Mouse (Mus musculus): ENCODE data around the gene Ppm1m. TPM values are rescaled to one million over a fixed set of nuclear protein-coding genes. Genes with fewer than 3 reads are reported as not detected.

Ppm1m gene
- polyA plus RNA-seq, 1 experiment from 2014 or later = 12.1 TPM

- no peak overlapping the region for H3K27ac ChIP-seq
- no peak for DNase-seq
- H3K9ac ChIP-seq = no peak overlapping the region
- no peaks in the 10 kb centered on the region for H3K9me3 ChIP-seq (replicated peaks)
- no peak overlapping the region for H3K4me2 ChIP-seq
- peaks cover 99% of the 10 kb centered on the region for H3K36me3 ChIP-seq
- ATAC-seq (ENCODE audit: low read depth) = no peak
- H3K4me1 ChIP-seq (replicated peaks) = no peaks in the 10 kb centered on the region
- 89% methylated on average over 5 of the region's 5 CpGs for WGBS (ENCODE audit: insufficient replicate concordance)
- no peak overlapping the region for H3K4me3 ChIP-seq (replicated peaks)
- no peaks in the 10 kb centered on the region for H3K27me3 ChIP-seq
Measured at GRCm38 (mm10) chr9:106183996-106184395, 15.6 kb downstream of the Ppm1m start.

GRCm38 (mm10) chr9:106182146-106182545 is 17.4 kb downstream of the Ppm1m start:
- 88% methylated on average over 4 of the region's 4 CpGs for WGBS (ENCODE audit: insufficient replicate concordance)

GRCm38 (mm10) chr9:106179964-106180363 is 19.6 kb downstream of the Ppm1m start:
- Histone ChIP-seq H3K9ac (no peak overlapping the region), H3K36me3 (peaks cover 93% of the 10 kb centered on the region), H3K27me3 (no peaks in the 10 kb centered on the region), H3K4me1 (replicated peaks) (peaks cover 9% of the 10 kb centered on the region), H3K4me2 (no peak overlapping the region), H3K4me3 (replicated peaks) (no peak overlapping the region), H3K27ac (no peak overlapping the region), H3K9me3 (replicated peaks) (no peaks in the 10 kb centered on the region)
- 77% methylated on average over 3 of the region's 3 CpGs for WGBS (ENCODE audit: insufficient replicate concordance)
- ATAC-seq (ENCODE audit: low read depth) (no peak), DNase-seq (no peak)

More at GRCm38 (mm10) chr9:106182146-106182545, 17.4 kb downstream of the Ppm1m start:
- no peak overlapping the region for H3K27ac ChIP-seq
- no peaks in the 10 kb centered on the region for H3K4me1 ChIP-seq (replicated peaks)
- H3K36me3 ChIP-seq = peaks cover 99% of the 10 kb centered on the region
- H3K4me3 ChIP-seq (replicated peaks) = no peak overlapping the region
- H3K9me3 ChIP-seq (replicated peaks) = no peaks in the 10 kb centered on the region
- H3K4me2 ChIP-seq = no peak overlapping the region
- H3K9ac ChIP-seq = no peak overlapping the region
- DNase-seq = no peak
- H3K27me3 ChIP-seq = no peaks in the 10 kb centered on the region
- no peak for ATAC-seq (ENCODE audit: low read depth)

GRCm38 (mm10) chr9:106179454-106179853 is 20.1 kb downstream of the Ppm1m start:
- no peaks in the 10 kb centered on the region for H3K9me3 ChIP-seq (replicated peaks)
- peaks cover 88% of the 10 kb centered on the region for H3K36me3 ChIP-seq
- no peak overlapping the region for H3K9ac ChIP-seq
- H3K4me2 ChIP-seq = no peak overlapping the region
- ATAC-seq (ENCODE audit: low read depth) (no peak), DNase-seq (no peak)
- peaks cover 14% of the 10 kb centered on the region for H3K4me1 ChIP-seq (replicated peaks)
- WGBS (ENCODE audit: insufficient replicate concordance) = 80% methylated on average over 2 of the region's 2 CpGs
- H3K27me3 ChIP-seq = no peaks in the 10 kb centered on the region
- no peak overlapping the region for H3K27ac ChIP-seq
- H3K4me3 ChIP-seq (replicated peaks) = no peak overlapping the region

GRCm38 (mm10) chr9:106177799-106178198 is 21.7 kb downstream of the Ppm1m start:
- WGBS (ENCODE audit: insufficient replicate concordance) = 87% methylated on average over 6 of the region's 6 CpGs
- Histone ChIP-seq H3K4me1 (replicated peaks) (peaks cover 30% of the 10 kb centered on the region), H3K27me3 (no peaks in the 10 kb centered on the region), H3K4me2 (no peak overlapping the region), H3K9ac (no peak overlapping the region), H3K9me3 (replicated peaks) (no peaks in the 10 kb centered on the region), H3K27ac (no peak overlapping the region), H3K36me3 (peaks cover 77% of the 10 kb centered on the region), H3K4me3 (replicated peaks) (no peak overlapping the region)
- DNase-seq = no peak
- ATAC-seq (ENCODE audit: low read depth) = no peak

GRCm38 (mm10) chr9:106176769-106177168 is 22.8 kb downstream of the Ppm1m start:
- Histone ChIP-seq H3K9me3 (replicated peaks) (no peaks in the 10 kb centered on the region), H3K9ac (no peak overlapping the region), H3K4me1 (replicated peaks) (peaks cover 38% of the 10 kb centered on the region), H3K4me2 (no peak overlapping the region), H3K4me3 (replicated peaks) (no peak overlapping the region), H3K36me3 (peaks cover 67% of the 10 kb centered on the region), H3K27me3 (no peaks in the 10 kb centered on the region), H3K27ac (no peak overlapping the region)
- no peak for DNase-seq
- no peak for ATAC-seq (ENCODE audit: low read depth)
- WGBS (ENCODE audit: insufficient replicate concordance) = 86% methylated on average over 5 of the region's 5 CpGs

GRCm38 (mm10) chr9:106175552-106176200 is 23.9 kb downstream of the Ppm1m start:
- Histone ChIP-seq H3K4me2 (no peak overlapping the region), H3K27me3 (no peaks in the 10 kb centered on the region), H3K4me3 (replicated peaks) (no peak overlapping the region), H3K9ac (no peak overlapping the region), H3K27ac (no peak overlapping the region), H3K9me3 (replicated peaks) (no peaks in the 10 kb centered on the region), H3K4me1 (replicated peaks) (peaks cover 38% of the 10 kb centered on the region), H3K36me3 (peaks cover 56% of the 10 kb centered on the region)
- 48% methylated on average over 3 of the region's 3 CpGs for WGBS (ENCODE audit: insufficient replicate concordance)
- ATAC-seq (ENCODE audit: low read depth) (no peak), DNase-seq (no peak)

- peak overlapping the region; percentile 94 for H3K4me3 ChIP-seq (replicated peaks)
- no peaks in the 10 kb centered on the region for H3K27me3 ChIP-seq
- ATAC-seq (ENCODE audit: low read depth) (no peak), DNase-seq (no peak)
- no peaks in the 10 kb centered on the region for H3K9me3 ChIP-seq (replicated peaks)
- H3K27ac ChIP-seq = no peak overlapping the region
- WGBS (ENCODE audit: insufficient replicate concordance) = 42% methylated on average over 2 of the region's 2 CpGs
- peaks cover 33% of the 10 kb centered on the region for H3K36me3 ChIP-seq
- H3K9ac ChIP-seq = peak overlapping the region; percentile 88
- H3K4me1 ChIP-seq (replicated peaks) = peaks cover 47% of the 10 kb centered on the region
- H3K4me2 ChIP-seq = peak overlapping the region; percentile 92
Measured at GRCm38 (mm10) chr9:106173363-106173762, 26.2 kb downstream of the Ppm1m start.

GRCm38 (mm10) chr9:106172527-106172926 is 27.0 kb downstream of the Ppm1m start:
- H3K4me1 ChIP-seq (replicated peaks) = peaks cover 47% of the 10 kb centered on the region
- ATAC-seq (ENCODE audit: low read depth) (no peak), DNase-seq (no peak)
- H3K27ac ChIP-seq = no peak overlapping the region
- no peaks in the 10 kb centered on the region for H3K9me3 ChIP-seq (replicated peaks)
- 8% methylated on average over 3 of the region's 3 CpGs for WGBS (ENCODE audit: insufficient replicate concordance)
- H3K4me2 ChIP-seq = peak overlapping the region; percentile 92
- peaks cover 25% of the 10 kb centered on the region for H3K36me3 ChIP-seq
- H3K4me3 ChIP-seq (replicated peaks) = peak overlapping the region; percentile 94
- H3K9ac ChIP-seq = peak overlapping the region; percentile 88
- no peaks in the 10 kb centered on the region for H3K27me3 ChIP-seq

- Histone ChIP-seq H3K4me2 (peak overlapping the region; percentile 92), H3K9me3 (replicated peaks) (no peaks in the 10 kb centered on the region), H3K4me3 (replicated peaks) (peak overlapping the region; percentile 94), H3K27me3 (no peaks in the 10 kb centered on the region), H3K9ac (peak overlapping the region; percentile 88), H3K36me3 (peaks cover 15% of the 10 kb centered on the region), H3K4me1 (replicated peaks) (peaks cover 47% of the 10 kb centered on the region), H3K27ac (peak overlapping the region; percentile 90)
- DNase-seq (no peak), ATAC-seq (ENCODE audit: low read depth) (peak; percentile 40)
- under 1% methylated on average over 30 of the region's 30 CpGs for WGBS (ENCODE audit: insufficient replicate concordance)
Measured at GRCm38 (mm10) chr9:106171346-106172158, 28.0 kb downstream of the Ppm1m start.

- Histone ChIP-seq H3K4me2 (peak within 1 kb of the TSS; percentile 92), H3K4me1 (replicated peaks) (peaks cover 46% of the 10 kb centered on the region), H3K36me3 (peaks cover 7% of the 10 kb centered on the region), H3K4me3 (replicated peaks) (peak within 1 kb of the TSS; percentile 94), H3K27ac (peak within 1 kb of the TSS; percentile 90), H3K27me3 (no peaks in the 10 kb centered on the region), H3K9ac (peak within 1 kb of the TSS; percentile 88), H3K9me3 (replicated peaks) (no peaks in the 10 kb centered on the region)
- DNase-seq (peak; percentile 85), ATAC-seq (ENCODE audit: low read depth) (peak; percentile 95)
- under 1% methylated on average over 76 of the region's 81 CpGs for WGBS (ENCODE audit: insufficient replicate concordance)
Measured at GRCm38 (mm10) chr9:106170556-106171345, 28.8 kb downstream of the Ppm1m start, which contains the start of gene Wdr82. Wdr82 (plus strand) TSS chr9:106170928.
